Mouse (Mus musculus) intestine, postnatal 0 days (tissue): ENCODE data around the gene Apbb2. TPM values are rescaled to one million over a fixed set of nuclear protein-coding genes. Genes with fewer than 3 reads are reported as not detected.

Experiments
- ATAC-seq: fragments of 200-750 bp; cut with Nextera tagmentation; 2 replicates; pipeline ENCODE4 v1.8.0; 2017; ENCODE audit warnings: mild to moderate bottlenecking, moderate TSS enrichment, moderate library complexity
- H3K27ac ChIP-seq: fragments of 300-500 bp; sonication (generic); 2 replicates; pipeline ENCODE4 v1.5.1; 2014; ENCODE audit warnings: mild to moderate bottlenecking, low read depth, low read length, moderate library complexity
- H3K27me3 ChIP-seq: fragments of 300-500 bp; sonication (generic); replicated peaks from 2 replicates; pipeline ENCODE4 v1.6.1; 2014; ENCODE audit warnings: low read length, mixed read lengths; ENCODE audit not compliant: control insufficient read depth, insufficient read depth
- H3K36me3 ChIP-seq: fragments of 300-500 bp; sonication (generic); 2 replicates; pipeline ENCODE4 v1.6.1; 2014; ENCODE audit warnings: mild to moderate bottlenecking, moderate library complexity; ENCODE audit not compliant: control insufficient read depth, insufficient read depth
- H3K4me1 ChIP-seq: fragments of 300-500 bp; sonication (generic); replicated peaks from 2 replicates; pipeline ENCODE4 v1.6.1; 2014; ENCODE audit warnings: antibody characterized with exemption, low read length, mixed read lengths; ENCODE audit not compliant: control insufficient read depth, insufficient read depth
- H3K4me2 ChIP-seq: fragments of 300-500 bp; sonication (generic); replicated peaks from 2 replicates; pipeline ENCODE4 v1.6.1; 2014; ENCODE audit warnings: low read depth, mild to moderate bottlenecking, moderate library complexity
- H3K4me3 ChIP-seq: fragments of 300-500 bp; sonication (generic); 2 replicates; pipeline ENCODE4 v1.5.1; 2014; ENCODE audit warnings: low read depth, low read length
- H3K9ac ChIP-seq: fragments of 300-500 bp; sonication (generic); 2 replicates; pipeline ENCODE4 v1.6.1; 2014; ENCODE audit warnings: mild to moderate bottlenecking, low read depth, low read length
- H3K9me3 ChIP-seq: fragments of 300-500 bp; sonication (generic); 2 replicates; pipeline ENCODE4 v1.6.1; 2016; ENCODE audit warnings: mixed run types; ENCODE audit not compliant: control insufficient read depth
- CTCF ChIP-seq: sonication (generic); IDR thresholded peaks from 2 replicates; pipeline ENCODE4 v1.5.1; 2016; ENCODE audit warnings: low read depth, mild to moderate bottlenecking, control low read depth, antibody characterized with exemption, moderate library complexity
- WGBS: fragments of 180-500 bp; shearing (Covaris S2); extraction: QIAGEN DNeasy Blood & Tissue Kit; methylation state at CpG from one replicate; pipeline ENCODE4 v1.1.7; 2014; 5-methylcytosine and 5-hydroxymethylcytosine counted together
- polyA plus RNA-seq: library from polyadenylated mRNA; unstranded; fragments of >200 nt; fragmentation: Nextera tagmentation; extraction: Ambion mirVana; gene quantifications from 2 replicates; pipeline ENCODE4 v1.2.1, GENCODE M21; 2015

Apbb2 gene
- polyA plus RNA-seq, 1 experiment from 2014 or later, result 18.7 TPM

DNA sequence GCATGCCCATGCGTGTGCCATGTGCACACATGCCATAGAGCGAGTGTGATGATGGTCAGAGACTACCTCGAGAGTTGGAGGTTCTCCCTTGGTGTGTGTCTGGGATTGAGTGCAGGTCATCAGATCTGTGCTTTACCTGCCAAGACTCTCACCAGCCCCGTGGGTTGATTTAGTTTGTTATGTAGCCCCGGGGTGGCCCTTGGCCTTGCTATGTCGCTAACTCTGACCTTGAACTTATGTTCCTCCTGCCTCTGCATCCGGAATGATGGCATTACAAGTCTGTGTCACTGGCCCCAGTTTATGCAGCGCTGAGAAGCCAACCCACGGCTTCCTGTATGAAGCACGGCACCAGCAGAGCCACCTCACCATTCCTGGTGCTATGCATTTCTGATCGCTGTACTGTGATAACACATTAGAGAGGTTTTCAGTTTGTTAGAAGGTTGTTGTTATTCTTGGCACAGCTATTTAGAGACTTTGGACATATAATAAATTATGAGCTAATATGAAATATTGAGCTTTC, 324.4 kb downstream of the Apbb2 start:
- H3K4me1 ChIP-seq, result no peaks in the 10 kb centered on the region
- 86% methylated on average over 11 of the region's 11 CpGs for WGBS

DNA sequence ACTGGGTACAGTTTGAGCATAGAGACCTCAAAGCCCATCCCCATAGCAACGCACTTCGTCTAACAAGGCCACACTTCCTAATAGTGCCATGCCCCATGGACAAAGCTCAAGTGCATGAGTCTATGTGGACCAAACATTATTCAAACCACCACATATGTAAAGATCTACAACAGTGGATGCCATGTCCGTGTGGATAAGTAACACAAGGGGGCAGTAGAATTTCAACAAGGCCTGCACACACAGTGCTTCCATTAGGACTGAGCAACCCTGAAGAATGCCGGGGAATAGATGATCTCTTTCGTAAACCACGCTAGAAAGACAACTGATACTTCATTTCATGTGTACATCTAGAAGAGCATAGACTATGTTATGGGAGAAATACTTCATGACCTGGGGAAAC, 337.8 kb downstream of the Apbb2 start:
- TF ChIP-seq CTCF, result peak; percentile 59
- Histone ChIP-seq H3K27ac (no peak overlapping the region), H3K9ac (no peak overlapping the region), H3K9me3 (no peaks in the 10 kb centered on the region), H3K36me3 (no peaks in the 10 kb centered on the region), H3K4me2 (no peak overlapping the region), H3K27me3 (no peaks in the 10 kb centered on the region), H3K4me3 (no peak overlapping the region), H3K4me1 (no peaks in the 10 kb centered on the region)
- 82% methylated on average over 6 of the region's 6 CpGs for WGBS
- ATAC-seq, result no peak

More for the DNA sequence above, 324.4 kb downstream of the Apbb2 start:
- no peak overlapping the region for H3K27ac ChIP-seq
- no peak overlapping the region for H3K9ac ChIP-seq
- no peaks in the 10 kb centered on the region for H3K27me3 ChIP-seq
- ATAC-seq, result no peak
- H3K36me3 ChIP-seq, result no peaks in the 10 kb centered on the region
- H3K9me3 ChIP-seq, result no peaks in the 10 kb centered on the region
- no peak overlapping the region for H3K4me2 ChIP-seq
- H3K4me3 ChIP-seq, result no peak overlapping the region
- no peak for TF ChIP-seq CTCF

DNA sequence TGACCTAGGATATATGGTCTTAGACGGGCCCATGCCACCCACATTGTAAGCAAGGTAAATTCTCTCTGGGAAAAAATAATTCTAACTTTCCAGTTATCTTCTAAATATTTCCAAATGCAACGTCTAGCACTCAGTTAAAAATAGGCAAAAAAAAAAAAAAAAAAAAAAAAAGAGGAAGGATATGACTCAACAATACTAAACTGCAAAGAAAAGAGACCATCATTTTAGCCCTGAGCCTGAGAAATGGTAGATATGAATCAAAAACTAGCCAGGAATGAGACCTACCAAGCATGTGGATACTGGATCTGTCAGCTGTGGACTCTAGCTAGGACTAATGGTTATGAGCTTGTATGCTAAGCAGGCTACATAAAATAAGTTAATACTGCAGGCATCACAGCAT, 338.9 kb downstream of the Apbb2 start:
- no peak for TF ChIP-seq CTCF
- no peak for ATAC-seq
- no peak overlapping the region for H3K4me2 ChIP-seq
- no peak overlapping the region for H3K27ac ChIP-seq
- no peak overlapping the region for H3K4me3 ChIP-seq
- H3K4me1 ChIP-seq, result no peaks in the 10 kb centered on the region
- H3K36me3 ChIP-seq, result no peaks in the 10 kb centered on the region
- no peak overlapping the region for H3K9ac ChIP-seq
- H3K27me3 ChIP-seq, result no peaks in the 10 kb centered on the region
- WGBS, result 78% methylated on average over 2 of the region's 2 CpGs
- H3K9me3 ChIP-seq, result no peaks in the 10 kb centered on the region

DNA sequence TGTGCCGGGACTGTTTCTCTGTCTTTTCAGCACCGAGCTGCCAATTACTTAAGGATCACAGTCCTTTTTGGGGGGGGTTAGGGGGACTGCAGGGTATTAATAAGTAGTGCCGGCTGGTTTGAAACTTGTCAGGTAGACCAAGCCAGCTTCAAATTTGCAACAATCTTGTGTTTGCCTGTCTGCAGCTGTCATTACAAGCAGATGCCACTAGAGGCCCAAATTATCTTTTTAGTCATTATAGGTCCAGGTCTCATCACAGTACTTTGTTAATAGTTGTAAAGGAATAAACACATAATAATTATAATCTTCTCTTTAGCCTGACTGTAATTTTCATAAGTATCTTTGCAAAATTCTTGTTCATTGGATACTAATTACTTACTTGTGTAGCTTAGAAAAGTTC, 344.2 kb downstream of the Apbb2 start:
- no peak overlapping the region for H3K27ac ChIP-seq
- H3K4me3 ChIP-seq, result no peak overlapping the region
- no peaks in the 10 kb centered on the region for H3K36me3 ChIP-seq
- H3K9ac ChIP-seq, result no peak overlapping the region
- TF ChIP-seq CTCF, result peak; percentile 45
- WGBS, result 37% methylated on average over 3 of the region's 3 CpGs
- no peaks in the 10 kb centered on the region for H3K9me3 ChIP-seq
- no peak overlapping the region for H3K4me2 ChIP-seq
- ATAC-seq, result no peak
- H3K27me3 ChIP-seq, result no peaks in the 10 kb centered on the region
- H3K4me1 ChIP-seq, result no peaks in the 10 kb centered on the region

DNA sequence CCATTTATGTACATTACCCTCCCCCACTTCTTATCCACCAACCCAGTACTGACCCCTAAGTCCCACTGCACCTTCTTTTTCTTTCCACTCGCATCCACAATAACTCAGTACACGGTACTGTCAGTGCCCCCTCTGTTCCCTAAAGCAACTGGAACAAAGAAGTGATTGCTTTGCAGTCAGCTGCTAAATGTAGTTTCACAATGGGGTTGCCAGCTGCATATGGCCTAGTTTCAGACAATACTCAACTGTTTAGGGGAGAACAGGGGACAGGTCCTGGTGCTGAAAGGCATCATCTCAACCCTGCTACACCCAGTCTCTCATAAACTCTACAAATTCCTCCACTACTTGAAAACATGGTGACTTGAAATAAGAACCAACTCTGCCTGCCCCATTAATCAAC, 347.4 kb downstream of the Apbb2 start:
- Histone ChIP-seq H3K9ac (no peak overlapping the region), H3K4me3 (no peak overlapping the region), H3K36me3 (no peaks in the 10 kb centered on the region), H3K4me2 (no peak overlapping the region), H3K9me3 (no peaks in the 10 kb centered on the region), H3K27me3 (no peaks in the 10 kb centered on the region), H3K27ac (no peak overlapping the region), H3K4me1 (no peaks in the 10 kb centered on the region)
- no peak for ATAC-seq
- no peak for TF ChIP-seq CTCF
- 88% methylated on average over 2 of the region's 2 CpGs for WGBS

DNA sequence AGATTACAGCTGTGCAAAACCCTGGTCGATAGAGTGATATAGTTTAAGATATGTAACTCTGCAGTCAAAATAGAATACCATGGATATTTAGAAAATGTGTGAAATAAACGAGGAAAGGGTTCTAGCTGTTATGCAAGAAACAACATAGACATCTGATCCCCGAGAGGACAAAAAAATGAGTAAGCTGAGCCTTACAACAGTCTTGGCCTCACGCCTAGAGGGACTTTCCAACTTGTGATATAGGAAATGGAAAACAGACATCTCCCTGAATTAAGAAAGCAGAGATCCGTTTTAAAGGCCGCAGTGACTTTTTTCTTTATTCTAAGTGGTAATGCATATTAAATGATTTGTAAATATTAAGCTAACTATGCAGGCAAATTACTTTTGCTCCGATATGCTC, 349.0 kb downstream of the Apbb2 start:
- Histone ChIP-seq H3K27ac (no peak overlapping the region), H3K27me3 (no peaks in the 10 kb centered on the region), H3K36me3 (no peaks in the 10 kb centered on the region), H3K9me3 (no peaks in the 10 kb centered on the region), H3K9ac (no peak overlapping the region), H3K4me3 (no peak overlapping the region), H3K4me1 (no peaks in the 10 kb centered on the region), H3K4me2 (no peak overlapping the region)
- WGBS, result 67% methylated on average over 7 of the region's 7 CpGs
- no peak for TF ChIP-seq CTCF
- no peak for ATAC-seq

DNA sequence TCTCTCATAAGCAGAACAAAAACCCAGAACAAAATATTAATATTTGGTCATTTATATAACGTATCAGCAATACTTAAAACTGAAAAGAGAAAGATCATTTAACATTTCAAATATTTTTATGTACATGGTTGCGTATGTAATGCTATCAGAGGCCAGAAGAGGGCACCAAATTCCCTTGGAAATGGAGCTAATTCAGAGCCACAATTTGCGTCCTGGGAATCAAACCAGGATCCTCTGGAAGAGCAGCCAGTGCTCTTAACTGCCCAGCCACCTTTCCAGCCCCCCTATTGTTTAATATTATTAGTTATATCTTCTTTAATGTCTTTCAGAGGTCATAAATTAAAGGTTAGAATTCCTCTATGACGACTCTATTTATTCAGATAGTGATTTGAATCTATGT, 355.2 kb downstream of the Apbb2 start:
- Histone ChIP-seq H3K4me3 (no peak overlapping the region), H3K9me3 (no peaks in the 10 kb centered on the region), H3K27me3 (0 out of 2 replicates have a peak, but pooled peaks cover 4% of the 10 kb centered on the region), H3K4me2 (no peak overlapping the region), H3K36me3 (no peaks in the 10 kb centered on the region), H3K4me1 (no peaks in the 10 kb centered on the region), H3K9ac (no peak overlapping the region), H3K27ac (no peak overlapping the region)
- TF ChIP-seq CTCF, result peak; percentile 78
- no peak for ATAC-seq
- WGBS, result 41% methylated on average over 4 of the region's 4 CpGs
